ENCODE assay signal across 8 mouse cellular contexts in the genomic region with DNA sequence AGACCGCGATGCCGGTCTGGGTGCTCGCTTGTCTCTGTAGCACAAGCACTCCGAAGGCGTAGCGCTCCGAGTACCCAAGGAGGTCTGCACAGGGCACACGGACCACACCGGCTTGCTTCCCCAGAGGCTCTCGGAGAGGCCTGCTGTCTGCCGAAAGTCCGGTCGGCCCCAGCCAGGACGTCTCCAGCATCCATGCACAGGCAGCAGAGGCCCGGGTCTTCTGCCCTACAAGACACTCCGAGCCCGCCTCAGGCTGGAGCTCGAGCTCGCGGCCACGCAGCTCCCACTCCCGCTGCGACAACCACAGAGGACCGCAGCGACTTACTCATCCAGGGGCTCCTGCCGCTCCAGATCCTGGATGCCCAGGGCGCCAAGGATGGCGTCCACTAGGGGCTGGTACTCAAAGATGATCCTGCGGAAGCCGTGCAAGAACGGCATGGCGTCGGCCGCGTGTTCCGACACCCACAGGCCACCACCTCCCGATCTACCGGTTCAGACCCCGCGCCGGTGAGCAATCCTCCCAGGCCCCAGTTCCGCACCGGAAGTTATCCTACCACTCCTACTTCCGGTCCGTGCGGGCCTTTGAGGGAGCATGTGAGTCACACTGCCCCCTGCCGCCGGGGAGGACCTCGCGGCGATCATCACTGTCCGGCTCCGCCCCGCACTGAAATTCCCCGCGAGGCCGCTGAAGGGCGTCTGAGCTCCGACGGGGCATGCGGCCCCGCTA. TPM values are rescaled to one million over a fixed set of nuclear protein-coding genes. Genes with fewer than 3 reads are reported as not detected.
A peak's percentile ranks its signal among the peaks of the same experiment; 100 is the strongest.
DNase-seq lines count a peak whose midpoint lies in the region; ATAC-seq and TF ChIP-seq lines count a peak whose summit lies in the region.

No protein-coding gene starts in this region.

- H3K27me3 ChIP-seq in hindbrain, postnatal 0 days (ENCODE audit: insufficient read depth, low read length): no peaks in the 10 kb centered on the region

- peaks cover 28% of the 10 kb centered on the region for H3K36me3 ChIP-seq in hindbrain, postnatal 0 days (ENCODE audit: insufficient read depth, low read length)

- peak overlapping the region; percentile 83 for H3K4me3 ChIP-seq in hindbrain, postnatal 0 days (ENCODE audit: low read length)
- peak overlapping the region; percentile 98 for H3K4me3 ChIP-seq in left cerebral cortex, adult 2 months

- H3K27ac ChIP-seq in hindbrain, postnatal 0 days: peak overlapping the region; percentile 71
- peak overlapping the region; percentile 66 for H3K27ac ChIP-seq in left cerebral cortex, adult 2 months

- under 1% methylated on average over 63 of the region's 63 CpGs for WGBS in hindbrain, postnatal 0 days

- 0 out of 2 replicates have a peak, but pooled peaks cover 6% of the 10 kb centered on the region for H3K4me1 ChIP-seq in hindbrain, postnatal 0 days (ENCODE audit: insufficient read depth, low read length)

- TF ChIP-seq CTCF in hindbrain, postnatal 0 days (IDR thresholded peaks at IDR 0.05; ENCODE audit: low read depth): peak; percentile 97
- TF ChIP-seq CTCF in left cerebral cortex, adult 2 months (IDR thresholded peaks at IDR 0.05): peak; percentile 97

- peak; percentile 92 for ATAC-seq in hindbrain, postnatal 0 days
- peak; percentile 83 for ATAC-seq in megakaryocyte, adult 5-6 weeks (ENCODE audit: poor library complexity, severe bottlenecking)

- H3K9me3 ChIP-seq in hindbrain, postnatal 0 days (ENCODE audit: low read length): no peaks in the 10 kb centered on the region

- H3K4me2 ChIP-seq in hindbrain, postnatal 0 days (ENCODE audit: low read depth, low read length): peak overlapping the region; percentile 65

- intact Hi-C loops in left cerebral cortex, adult 2 months (cut with DNase I): loop anchor here (2.0 kb wide), 1 partner anchor 107 kb away; no protein-coding TSS in a partner anchor

- H3K9ac ChIP-seq in hindbrain, postnatal 0 days (replicated peaks; ENCODE audit: low read length): peak overlapping the region; percentile 64

- DNase-seq in T-cell, adult 2 months (ENCODE audit: low spot score): peak; percentile 94
- peak; percentile 96 to 97 for DNase-seq in cerebellum, postnatal 36 days
- peak; percentile 95 for DNase-seq in gastrocnemius, adult 18-20 months (ENCODE audit: low spot score)
- peak; percentile 95 for DNase-seq in hindbrain, postnatal 0 days (ENCODE audit: low spot score)
- peak; percentile 94 to 97 for DNase-seq in left cerebral cortex, adult 2 months (ENCODE audit: extremely low spot score in 1 of 2, low spot score in 2 of 2)
- peak; percentile 94 to 98 for DNase-seq in right cerebral cortex, adult 2 months (ENCODE audit: low spot score in 2 of 2)
- peak; percentile 96 for DNase-seq in urinary bladder, postnatal 14 days (ENCODE audit: low spot score)

RNA-seq across cellular contexts. Expression of gene Asb6, which starts 2.2 kb away (rescaled TPM):
- 1 to 10 TPM; 7.2 to 9.7 TPM for total RNA-seq in gastrocnemius, adult 18-20 months (2021)
- total RNA-seq in hindbrain, postnatal 0 days (2014; rRNA removed): 49.1 and 53.5 TPM in 2 replicates
- polyA plus RNA-seq in hindbrain, postnatal 0 days (2015; fragmentation: Nextera tagmentation; extraction: Ambion mirVana): 36.6 and 37.4 TPM in 2 replicates
- total RNA-seq in left cerebral cortex, adult 2 months (2021): 10 to 100 TPM; 35.4 to 40.5 TPM
- total RNA-seq in megakaryocyte, adult 5-6 weeks (2015): 4.3 and 6.1 TPM in 2 replicates
- total RNA-seq in megakaryocyte, adult 5-6 weeks (2017): 12.6 and 17.1 TPM in 2 replicates

RNA-seq across cellular contexts. Expression of gene Prrx2, which starts 6.9 kb away (rescaled TPM):
- 1 to 10 TPM; 1.9 TPM for total RNA-seq in gastrocnemius, adult 18-20 months (2021)
- 6.7 and 7.2 TPM in 2 replicates for total RNA-seq in hindbrain, postnatal 0 days (2014; rRNA removed)
- polyA plus RNA-seq in hindbrain, postnatal 0 days (2015; fragmentation: Nextera tagmentation; extraction: Ambion mirVana): 5.0 and 5.6 TPM in 2 replicates
- total RNA-seq in left cerebral cortex, adult 2 months (2021): 1 to 10 TPM; 1.5 to 1.7 TPM
- not detected in 2 replicates for total RNA-seq in megakaryocyte, adult 5-6 weeks (2015)
- total RNA-seq in megakaryocyte, adult 5-6 weeks (2017): not detected in 2 replicates

RNA-seq across cellular contexts. Expression of gene Ntmt1, which starts 20.3 kb away (rescaled TPM):
- total RNA-seq in gastrocnemius, adult 18-20 months (2021): 10 to 100 TPM; 10.6 to 11.3 TPM
- total RNA-seq in hindbrain, postnatal 0 days (2014; rRNA removed): 79.5 and 96.3 TPM in 2 replicates
- 95.9 and 99.6 TPM in 2 replicates for polyA plus RNA-seq in hindbrain, postnatal 0 days (2015; fragmentation: Nextera tagmentation; extraction: Ambion mirVana)
- total RNA-seq in left cerebral cortex, adult 2 months (2021): 10 to 100 TPM; 35.2 to 38.8 TPM
- 4.1 and 9.5 TPM in 2 replicates for total RNA-seq in megakaryocyte, adult 5-6 weeks (2015)
- 7.9 TPM in 2 replicates for total RNA-seq in megakaryocyte, adult 5-6 weeks (2017)

RNA-seq across cellular contexts. Expression of gene 1700001O22Rik, which starts 24.5 kb away (rescaled TPM):
- 1 to 10 TPM; 2.4 to 8.2 TPM for total RNA-seq in gastrocnemius, adult 18-20 months (2021)
- 0.75 and 2.4 TPM in 2 replicates for total RNA-seq in hindbrain, postnatal 0 days (2014; rRNA removed)
- polyA plus RNA-seq in hindbrain, postnatal 0 days (2015; fragmentation: Nextera tagmentation; extraction: Ambion mirVana): 1.8 and 2.6 TPM in 2 replicates
- total RNA-seq in left cerebral cortex, adult 2 months (2021): 10 to 100 TPM in 1 of 2 experiments, 1 to 10 TPM in 1; 9.9 to 12.6 TPM
- total RNA-seq in megakaryocyte, adult 5-6 weeks (2015): not detected in 2 replicates
- total RNA-seq in megakaryocyte, adult 5-6 weeks (2017): 0.45 TPM in 1 of 2 replicates, not detected in the other

Comparison
In these comparisons a context has a peak if more than half of its experiments do, and no peak if none do; other contexts are left out.
1. Peak in every context shown above with its lines: DNase-seq, ATAC-seq, H3K4me3 ChIP-seq and H3K27ac ChIP-seq.